Mouse (Mus musculus): ENCODE measurements at regions not wholly inside any gene's neighbourhood (a gene's known extent, or its start where the extent isn't known, plus 50 kb on each side); places are given as distances from the start of the nearest gene placed in this dataset.

- Histone ChIP-seq H3K27ac (ENCODE audit: control insufficient read depth, insufficient read depth, low read depth, low read length, poor library complexity) (no peak overlapping the region), H3K4me3 (replicated peaks; ENCODE audit: control insufficient read depth, low read depth, low read length) (no peak overlapping the region), H3K4me1 (ENCODE audit: control insufficient read depth, insufficient read depth, low read length) (no peaks in the 10 kb centered on the region; the same call in 1 of the 2 replicates)
- WGBS, result 31% methylated on average over 2 of the region's 2 CpGs
- no peak for TF ChIP-seq CTCF (IDR thresholded peaks at IDR 0.05; ENCODE audit: control insufficient read depth, insufficient read depth, low read length)
- TF ChIP-seq POLR2A (IDR thresholded peaks at IDR 0.05; ENCODE audit: borderline replicate concordance, control insufficient read depth, low read depth, low read length), result no peak
Observed at GRCm38 (mm10) chrX:11845566-11845965, 314.6 kb downstream of the Bcor start.

- no peak overlapping the region for H3K4me3 ChIP-seq (replicated peaks; ENCODE audit: control insufficient read depth, low read depth, low read length)
- no peaks in the 10 kb centered on the region for H3K4me1 ChIP-seq (ENCODE audit: control insufficient read depth, insufficient read depth, low read length)
- WGBS, result 84% methylated on average over 4 of the region's 4 CpGs
- TF ChIP-seq POLR2A (IDR thresholded peaks at IDR 0.05; ENCODE audit: borderline replicate concordance, control insufficient read depth, low read depth, low read length) (no peak), CTCF (IDR thresholded peaks at IDR 0.05; ENCODE audit: control insufficient read depth, insufficient read depth, low read length) (no peak)
- H3K27ac ChIP-seq (ENCODE audit: control insufficient read depth, insufficient read depth, low read depth, low read length, poor library complexity), result no peak overlapping the region
Observed at GRCm38 (mm10) chrX:11855910-11856309, 304.2 kb downstream of the Bcor start.

GRCm38 (mm10) chrX:11859396-11859795 lies 300.8 kb downstream of the Bcor start:
- Histone ChIP-seq H3K4me3 (replicated peaks; ENCODE audit: control insufficient read depth, low read depth, low read length) (no peak overlapping the region), H3K4me1 (ENCODE audit: control insufficient read depth, insufficient read depth, low read length) (no peaks in the 10 kb centered on the region), H3K27ac (ENCODE audit: control insufficient read depth, insufficient read depth, low read depth, low read length, poor library complexity) (no peak overlapping the region)
- TF ChIP-seq CTCF (IDR thresholded peaks at IDR 0.05; ENCODE audit: control insufficient read depth, insufficient read depth, low read length) (no peak), POLR2A (IDR thresholded peaks at IDR 0.05; ENCODE audit: borderline replicate concordance, control insufficient read depth, low read depth, low read length) (no peak)
- WGBS, result 61% methylated on average over 9 of the region's 9 CpGs

DNA sequence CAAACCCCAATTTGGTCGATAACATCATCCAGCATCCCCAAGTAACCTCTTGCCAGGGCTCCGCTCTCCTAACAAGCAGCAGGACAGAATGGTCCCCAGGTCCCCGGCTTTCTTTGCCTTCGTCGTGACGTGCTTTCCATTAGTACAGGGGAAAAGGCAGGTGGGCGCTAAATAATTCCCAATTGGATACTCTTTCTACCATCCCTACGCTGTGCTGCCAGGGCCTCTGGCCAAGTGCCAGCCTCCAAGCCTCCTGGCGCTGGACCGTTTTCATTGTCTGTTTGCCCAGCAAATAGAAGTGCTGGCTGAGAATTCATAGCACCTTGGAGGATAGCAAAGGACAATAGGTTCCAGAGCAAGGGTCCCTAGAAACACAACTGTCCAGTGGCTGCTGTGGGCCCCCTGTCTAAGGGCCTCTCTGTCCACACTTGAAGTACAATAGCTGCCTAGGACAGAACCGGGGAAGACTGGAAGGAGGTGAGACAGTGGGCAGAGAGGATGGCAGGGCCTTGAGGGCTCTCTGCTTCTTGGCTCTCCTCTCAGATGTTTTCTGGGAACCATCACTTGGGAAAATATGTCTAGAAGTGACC lies 298.9 kb downstream of the Bcor start:
- Histone ChIP-seq H3K4me3 (replicated peaks; ENCODE audit: control insufficient read depth, low read depth, low read length) (no peak overlapping the region), H3K27ac (ENCODE audit: control insufficient read depth, insufficient read depth, low read depth, low read length, poor library complexity) (no peak overlapping the region), H3K4me1 (ENCODE audit: control insufficient read depth, insufficient read depth, low read length) (no peaks in the 10 kb centered on the region)
- TF ChIP-seq POLR2A (IDR thresholded peaks at IDR 0.05; ENCODE audit: borderline replicate concordance, control insufficient read depth, low read depth, low read length) (no peak), CTCF (IDR thresholded peaks at IDR 0.05; ENCODE audit: control insufficient read depth, insufficient read depth, low read length) (no peak)
- WGBS, result 84% methylated on average over 11 of the region's 11 CpGs

DNA sequence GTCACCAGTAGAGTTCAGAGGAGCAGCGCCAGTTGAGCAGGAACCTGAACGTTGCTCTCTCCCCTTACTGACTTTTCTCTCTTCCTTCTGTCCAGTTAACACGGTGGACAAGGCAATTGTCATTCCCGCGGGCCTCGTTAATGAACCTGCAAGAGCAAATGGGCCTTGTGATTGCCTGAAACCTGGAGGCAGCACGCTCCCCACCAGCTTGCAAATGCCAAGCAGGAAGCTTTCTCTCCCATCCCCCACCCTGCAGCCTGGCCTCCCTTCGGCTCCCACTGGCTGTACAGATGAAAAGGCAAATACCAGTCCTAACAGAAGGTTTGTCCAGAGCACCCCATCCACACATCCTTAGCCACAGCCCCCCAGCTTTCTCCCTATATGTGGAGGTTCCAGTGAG lies 298.3 kb downstream of the Bcor start:
- WGBS, result 44% methylated on average over 8 of the region's 8 CpGs

GRCm38 (mm10) chrX:11863106-11863505 lies 297.0 kb downstream of the Bcor start:
- Histone ChIP-seq H3K4me3 (replicated peaks; ENCODE audit: control insufficient read depth, low read depth, low read length) (no peak overlapping the region), H3K4me1 (ENCODE audit: control insufficient read depth, insufficient read depth, low read length) (no peaks in the 10 kb centered on the region), H3K27ac (ENCODE audit: control insufficient read depth, insufficient read depth, low read depth, low read length, poor library complexity) (no peak overlapping the region)
- WGBS, result 71% methylated on average over 3 of the region's 3 CpGs
- no peak for TF ChIP-seq CTCF (IDR thresholded peaks at IDR 0.05; ENCODE audit: control insufficient read depth, insufficient read depth, low read length)
- no peak for TF ChIP-seq POLR2A (IDR thresholded peaks at IDR 0.05; ENCODE audit: borderline replicate concordance, control insufficient read depth, low read depth, low read length)

More for the DNA sequence above, 298.3 kb downstream of the Bcor start:
- Histone ChIP-seq H3K4me3 (replicated peaks; ENCODE audit: control insufficient read depth, low read depth, low read length) (no peak overlapping the region), H3K27ac (ENCODE audit: control insufficient read depth, insufficient read depth, low read depth, low read length, poor library complexity) (no peak overlapping the region), H3K4me1 (ENCODE audit: control insufficient read depth, insufficient read depth, low read length) (no peaks in the 10 kb centered on the region)
- no peak for TF ChIP-seq POLR2A (IDR thresholded peaks at IDR 0.05; ENCODE audit: borderline replicate concordance, control insufficient read depth, low read depth, low read length)
- no peak for TF ChIP-seq CTCF (IDR thresholded peaks at IDR 0.05; ENCODE audit: control insufficient read depth, insufficient read depth, low read length)

DNA sequence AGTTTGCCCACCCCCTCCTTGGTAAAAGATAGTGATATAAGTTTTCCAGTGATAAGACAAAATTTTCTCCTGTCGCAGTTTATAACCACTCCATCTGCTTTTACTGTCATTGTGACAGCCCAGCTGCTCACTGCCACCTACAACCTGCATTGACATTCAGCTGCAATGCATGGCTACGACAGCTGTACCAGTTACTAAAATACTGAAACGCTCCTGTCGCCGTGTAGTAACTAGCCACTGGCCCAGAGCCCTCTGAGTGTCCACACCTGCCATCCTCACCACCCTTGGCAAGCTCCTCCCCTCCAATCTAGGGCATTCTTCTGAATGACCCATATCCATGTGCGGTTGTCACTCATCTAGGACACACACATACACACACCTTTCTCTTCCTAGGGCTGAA lies 286.2 kb downstream of the Bcor start:
- Histone ChIP-seq H3K4me3 (replicated peaks; ENCODE audit: control insufficient read depth, low read depth, low read length) (no peak overlapping the region), H3K27ac (ENCODE audit: control insufficient read depth, insufficient read depth, low read depth, low read length, poor library complexity) (no peak overlapping the region), H3K4me1 (ENCODE audit: control insufficient read depth, insufficient read depth, low read length) (no peaks in the 10 kb centered on the region; the same call in 1 of the 2 replicates)
- 74% methylated on average over 6 of the region's 6 CpGs for WGBS
- no peak for TF ChIP-seq CTCF (IDR thresholded peaks at IDR 0.05; ENCODE audit: control insufficient read depth, insufficient read depth, low read length)
- no peak for TF ChIP-seq POLR2A (IDR thresholded peaks at IDR 0.05; ENCODE audit: borderline replicate concordance, control insufficient read depth, low read depth, low read length)

DNA sequence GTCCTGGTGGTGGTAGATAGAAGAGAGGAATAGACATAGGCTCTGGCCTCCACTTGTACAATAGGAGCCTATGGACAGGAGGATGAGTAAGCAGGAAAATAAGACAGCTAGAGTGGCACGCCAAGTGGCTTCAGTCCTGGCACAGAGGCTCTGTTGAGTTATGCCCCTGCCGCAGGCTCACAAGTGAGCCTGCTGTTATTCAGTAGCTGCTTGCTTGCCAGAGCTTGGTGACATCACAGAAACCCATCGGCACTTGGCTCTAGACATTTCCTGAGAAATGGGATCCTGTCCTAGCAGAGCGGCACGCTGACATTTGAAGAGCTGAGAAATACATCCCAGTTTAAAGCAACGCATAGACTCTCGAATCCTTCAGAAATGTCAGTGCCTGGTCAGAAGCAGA lies 283.5 kb downstream of the Bcor start:
- Histone ChIP-seq H3K27ac (ENCODE audit: control insufficient read depth, insufficient read depth, low read depth, low read length, poor library complexity) (no peak overlapping the region), H3K4me3 (replicated peaks; ENCODE audit: control insufficient read depth, low read depth, low read length) (no peak overlapping the region), H3K4me1 (ENCODE audit: control insufficient read depth, insufficient read depth, low read length) (no peaks in the 10 kb centered on the region; the same call in 1 of the 2 replicates)
- no peak for TF ChIP-seq POLR2A (IDR thresholded peaks at IDR 0.05; ENCODE audit: borderline replicate concordance, control insufficient read depth, low read depth, low read length)
- TF ChIP-seq CTCF (IDR thresholded peaks at IDR 0.05; ENCODE audit: control insufficient read depth, insufficient read depth, low read length), result no peak
- 84% methylated on average over 7 of the region's 7 CpGs for WGBS

DNA sequence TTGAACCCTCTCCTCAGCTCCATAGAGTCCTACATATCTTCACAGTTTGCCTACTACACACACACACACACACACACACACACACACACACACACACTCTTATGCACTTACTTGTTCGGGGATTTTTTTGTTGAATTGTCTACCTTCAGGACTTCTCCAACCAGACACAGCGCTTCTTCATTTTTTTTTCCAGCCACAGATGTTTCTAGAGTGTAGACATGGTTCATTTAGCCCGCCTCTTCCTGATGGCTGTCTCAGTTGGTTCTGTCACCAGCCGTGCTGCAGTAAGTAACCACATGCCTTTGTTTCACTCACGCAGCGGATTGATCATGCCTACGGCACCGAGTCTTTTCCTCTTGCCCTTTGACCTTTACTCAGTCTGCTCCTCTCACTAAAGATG lies 282.1 kb downstream of the Bcor start:
- 34% methylated on average over 8 of the region's 8 CpGs for WGBS
- Histone ChIP-seq H3K4me3 (replicated peaks; ENCODE audit: control insufficient read depth, low read depth, low read length) (no peak overlapping the region), H3K27ac (ENCODE audit: control insufficient read depth, insufficient read depth, low read depth, low read length, poor library complexity) (no peak overlapping the region), H3K4me1 (ENCODE audit: control insufficient read depth, insufficient read depth, low read length) (no peaks in the 10 kb centered on the region; the same call in 1 of the 2 replicates)
- TF ChIP-seq CTCF (IDR thresholded peaks at IDR 0.05; ENCODE audit: control insufficient read depth, insufficient read depth, low read length), result no peak
- TF ChIP-seq POLR2A (IDR thresholded peaks at IDR 0.05; ENCODE audit: borderline replicate concordance, control insufficient read depth, low read depth, low read length), result no peak
